Mouse (Mus musculus): ENCODE data around the gene Sumo1.

DNA sequence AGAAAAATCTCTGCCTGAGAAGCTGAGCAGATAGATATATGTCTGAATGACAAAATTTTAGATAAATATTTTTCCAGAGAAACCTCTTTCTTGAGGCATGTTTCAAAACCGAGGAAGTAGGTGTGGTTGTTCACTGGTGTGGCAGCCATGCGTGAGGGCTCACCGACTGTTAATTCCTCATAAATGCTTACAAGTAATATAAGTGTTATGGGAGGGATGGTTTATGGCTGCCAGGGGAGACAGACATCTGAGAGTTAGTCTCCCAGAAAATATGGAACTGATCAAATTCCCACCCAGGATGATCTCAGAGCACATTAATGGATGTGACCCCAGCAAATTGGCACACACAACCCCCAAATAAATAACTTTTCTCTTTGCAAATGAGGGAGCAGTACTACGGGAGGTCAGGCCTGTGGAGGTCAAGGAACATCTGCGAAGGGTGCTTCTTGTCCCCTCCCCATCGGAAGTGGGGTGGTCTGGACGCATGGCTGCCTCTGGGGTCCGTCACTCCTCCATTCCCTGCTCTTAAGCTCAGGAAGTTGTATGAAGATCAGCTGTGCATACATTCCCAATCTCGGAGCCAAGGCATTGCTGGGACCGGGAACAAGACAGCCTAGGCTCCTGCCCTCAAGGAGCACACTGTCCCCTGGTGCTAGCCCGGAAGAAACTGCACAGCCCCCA is 75.9 kb downstream of the Sumo1 start:
- TF ChIP-seq CTCF (IDR thresholded peaks at IDR 0.05; ENCODE audit: control insufficient read depth, insufficient read depth, low read length) (no peak), POLR2A (IDR thresholded peaks at IDR 0.05; ENCODE audit: borderline replicate concordance, control insufficient read depth, low read depth, low read length) (no peak)
